Mouse (Mus musculus) ovary, adult 18-20 months (tissue): ENCODE data around the gene Glod4.

Experiments
- DNase-seq: peaks from one replicate; pipeline ENCODE4 v3.0.0; 2022; ENCODE audit warnings: low spot score, mixed read lengths

The Glod4 gene

GRCm38 (mm10) chr11:76083941-76084367, 159.6 kb downstream of the Glod4 start:
- no peak for DNase-seq

GRCm38 (mm10) chr11:76081048-76081640, 162.4 kb downstream of the Glod4 start:
- DNase-seq: no peak

- DNase-seq: no peak
These were observed 163.2 kb downstream of the Glod4 start for GRCm38 (mm10) chr11:76080293-76080692.

- DNase-seq: peak; percentile 13
These were observed 166.2 kb downstream of the Glod4 start for GRCm38 (mm10) chr11:76077341-76077740.

- no peak for DNase-seq
These were observed 169.0 kb downstream of the Glod4 start for GRCm38 (mm10) chr11:76074296-76075093.
